Mouse (Mus musculus): ENCODE data around the gene Usp6nl. TPM values are rescaled to one million over a fixed set of nuclear protein-coding genes. Genes with fewer than 3 reads are reported as not detected.
A peak's percentile ranks its signal among the peaks of the same experiment; 100 is the strongest.

Gene Usp6nl
- total RNA-seq, 2 experiments from 2014 or later = 20.0 to 20.4 TPM

GRCm38 (mm10) chr2:6454941-6455516, 132.6 kb downstream of the Usp6nl start:
- intact Hi-C loops (cut with DNase I) = no loop called here
- DNase-seq (ENCODE audit: low spot score in 2 of 2) = no peak

- DNase-seq (ENCODE audit: low spot score in 2 of 2) = no peak
- intact Hi-C loops (cut with DNase I) = no loop called here
These were observed 137.0 kb downstream of the Usp6nl start for GRCm38 (mm10) chr2:6459282-6460047.

- intact Hi-C loops (cut with DNase I) = no loop called here
- no peak for DNase-seq (ENCODE audit: low spot score in 2 of 2)
These were observed 139.8 kb downstream of the Usp6nl start for GRCm38 (mm10) chr2:6462306-6462705.

GRCm38 (mm10) chr2:6463772-6464661, 141.6 kb downstream of the Usp6nl start:
- intact Hi-C loops (cut with DNase I) = no loop called here
- DNase-seq (ENCODE audit: low spot score in 2 of 2) = no peak

- intact Hi-C loops (cut with DNase I) = loop anchor here (5.0 kb wide), 1 partner anchor 274 kb away; no protein-coding TSS in a partner anchor
- no peak for DNase-seq (ENCODE audit: low spot score in 2 of 2)
These were observed 143.9 kb downstream of the Usp6nl start for GRCm38 (mm10) chr2:6466396-6466795.

GRCm38 (mm10) chr2:6467318-6467717, 144.9 kb downstream of the Usp6nl start:
- no peak for DNase-seq (ENCODE audit: low spot score in 2 of 2)
- intact Hi-C loops (cut with DNase I) = loop anchor here (5.0 kb wide), 1 partner anchor 275 kb away; no protein-coding TSS in a partner anchor

GRCm38 (mm10) chr2:6469164-6469563, 146.7 kb downstream of the Usp6nl start:
- DNase-seq (ENCODE audit: low spot score in 2 of 2) = peak; percentile 19 to 39
- intact Hi-C loops (cut with DNase I) = loop anchor here (5.0 kb wide), 1 partner anchor 277 kb away; no protein-coding TSS in a partner anchor

- no peak for DNase-seq (ENCODE audit: low spot score in 2 of 2)
These were observed 148.7 kb downstream of the Usp6nl start for GRCm38 (mm10) chr2:6471110-6471611.

GRCm38 (mm10) chr2:6473829-6474228, 151.4 kb downstream of the Usp6nl start:
- intact Hi-C loops (cut with DNase I) = no loop called here
- DNase-seq (ENCODE audit: low spot score in 2 of 2) = no peak

More at GRCm38 (mm10) chr2:6471110-6471611, 148.7 kb downstream of the Usp6nl start:
- intact Hi-C loops (cut with DNase I) = no loop called here

GRCm38 (mm10) chr2:6477884-6478283, 155.4 kb downstream of the Usp6nl start:
- intact Hi-C loops (cut with DNase I) = no loop called here
- DNase-seq (ENCODE audit: low spot score in 2 of 2) = no peak

- intact Hi-C loops (cut with DNase I) = no loop called here
- DNase-seq (ENCODE audit: low spot score in 2 of 2) = no peak
These were observed 156.0 kb downstream of the Usp6nl start for GRCm38 (mm10) chr2:6478361-6478965.

- intact Hi-C loops (cut with DNase I) = no loop called here
- peak in 1 of 2 experiments; percentile 22 for DNase-seq (ENCODE audit: low spot score in 2 of 2)
These were observed 156.5 kb downstream of the Usp6nl start for GRCm38 (mm10) chr2:6478966-6479391.

GRCm38 (mm10) chr2:6479620-6480019, 157.2 kb downstream of the Usp6nl start:
- DNase-seq (ENCODE audit: low spot score in 2 of 2) = no peak
- intact Hi-C loops (cut with DNase I) = no loop called here

- intact Hi-C loops (cut with DNase I) = no loop called here
- no peak for DNase-seq (ENCODE audit: low spot score in 2 of 2)
These were observed 159.5 kb downstream of the Usp6nl start for GRCm38 (mm10) chr2:6481966-6482365.

- intact Hi-C loops (cut with DNase I) = no loop called here
- no peak for DNase-seq (ENCODE audit: low spot score in 2 of 2)
These were observed 159.9 kb downstream of the Usp6nl start for GRCm38 (mm10) chr2:6482411-6482810.

GRCm38 (mm10) chr2:6483081-6483992, 160.9 kb downstream of the Usp6nl start:
- DNase-seq (ENCODE audit: low spot score in 2 of 2) = no peak
- intact Hi-C loops (cut with DNase I) = no loop called here

GRCm38 (mm10) chr2:6484179-6484578, 161.7 kb downstream of the Usp6nl start:
- DNase-seq (ENCODE audit: low spot score in 2 of 2) = no peak
- intact Hi-C loops (cut with DNase I) = no loop called here

All from left cerebral cortex, postnatal 36 days (tissue).